Mouse (Mus musculus) embryo, embryonic 11.5 days (tissue): ENCODE data around the gene Hoxd9.

Source experiments
- DNase-seq: peaks from one replicate; pipeline ENCODE4 v3.0.0-alpha.2; 2012; ENCODE audit warnings: low read depth, low spot score

The Hoxd9 gene

GRCm38 (mm10) chr2:74668370-74669229 lies 28.9 kb upstream of the Hoxd9 start:
- no peak for DNase-seq

- no peak for DNase-seq
Measured at GRCm38 (mm10) chr2:74669230-74669578, 28.3 kb upstream of the Hoxd9 start.

GRCm38 (mm10) chr2:74669650-74670235 lies 27.8 kb upstream of the Hoxd9 start:
- DNase-seq, result no peak

- no peak for DNase-seq
Measured at GRCm38 (mm10) chr2:74670632-74671188, 26.8 kb upstream of the Hoxd9 start.

- no peak for DNase-seq
Measured at GRCm38 (mm10) chr2:74671847-74672246, 25.7 kb upstream of the Hoxd9 start.

- DNase-seq, result peak; percentile 78
Measured at GRCm38 (mm10) chr2:74672481-74673362, 24.8 kb upstream of the Hoxd9 start.

GRCm38 (mm10) chr2:74673835-74674425 lies 23.6 kb upstream of the Hoxd9 start:
- no peak for DNase-seq

- no peak for DNase-seq
Measured at GRCm38 (mm10) chr2:74674881-74675665, 22.5 kb upstream of the Hoxd9 start, which contains the start of gene Hoxd12. Hoxd12 (plus strand) TSS chr2:74675013.

- DNase-seq, result no peak
Measured at GRCm38 (mm10) chr2:74675666-74676282, 21.8 kb upstream of the Hoxd9 start.

- DNase-seq, result no peak
Measured at GRCm38 (mm10) chr2:74676376-74677052, 21.0 kb upstream of the Hoxd9 start.

- DNase-seq, result no peak
Measured at GRCm38 (mm10) chr2:74677106-74677505, 20.4 kb upstream of the Hoxd9 start.

- DNase-seq, result no peak
Measured at GRCm38 (mm10) chr2:74678891-74679595, 18.5 kb upstream of the Hoxd9 start, which contains the start of gene Hoxd11. Hoxd11 (plus strand) TSS chr2:74679557.

GRCm38 (mm10) chr2:74679596-74679971 lies 17.9 kb upstream of the Hoxd9 start:
- no peak for DNase-seq

GRCm38 (mm10) chr2:74679980-74680379 lies 17.5 kb upstream of the Hoxd9 start:
- no peak for DNase-seq

- no peak for DNase-seq
Measured at GRCm38 (mm10) chr2:74680561-74681398, 16.7 kb upstream of the Hoxd9 start.

- DNase-seq, result no peak
Measured at GRCm38 (mm10) chr2:74681594-74682531, 15.7 kb upstream of the Hoxd9 start.

GRCm38 (mm10) chr2:74682796-74683195 lies 14.7 kb upstream of the Hoxd9 start:
- DNase-seq, result no peak
